Mouse (Mus musculus): Measurements from ENCODE around the gene Lrrc8c.

DNA sequence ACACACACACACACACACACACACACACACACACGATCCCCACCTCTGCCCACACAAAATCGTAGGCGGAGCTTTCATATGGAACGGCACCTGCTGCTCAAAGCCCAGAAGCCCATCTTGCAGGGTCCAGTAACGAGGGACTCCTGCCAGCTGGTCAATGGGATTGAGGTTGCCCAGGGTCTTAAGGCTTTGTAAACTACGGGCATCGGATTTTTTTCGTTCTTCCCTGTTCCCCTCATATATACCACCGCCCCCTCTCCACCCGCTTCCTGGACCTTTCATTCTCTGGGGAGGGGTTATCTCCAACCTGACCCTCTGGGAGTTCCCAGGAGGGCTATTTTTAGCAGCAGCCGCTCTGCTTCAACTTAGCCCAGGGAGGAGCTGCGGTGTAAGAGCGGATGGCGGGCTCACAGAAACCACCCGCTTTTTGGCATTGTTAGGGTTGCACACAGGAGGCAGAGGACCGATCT, 527 bp upstream of the Lrrc8c start:
- no peak for TF ChIP-seq POLR2A (IDR thresholded peaks at IDR 0.05; ENCODE audit: control insufficient read depth, low read depth, low read length)
- TF ChIP-seq CTCF (IDR thresholded peaks at IDR 0.05; ENCODE audit: control insufficient read depth, insufficient read depth, insufficient replicate concordance, low read depth, low read length), result no peak
